Comparison of ENCODE assay signal across 8 mouse cellular contexts in the genomic region with DNA sequence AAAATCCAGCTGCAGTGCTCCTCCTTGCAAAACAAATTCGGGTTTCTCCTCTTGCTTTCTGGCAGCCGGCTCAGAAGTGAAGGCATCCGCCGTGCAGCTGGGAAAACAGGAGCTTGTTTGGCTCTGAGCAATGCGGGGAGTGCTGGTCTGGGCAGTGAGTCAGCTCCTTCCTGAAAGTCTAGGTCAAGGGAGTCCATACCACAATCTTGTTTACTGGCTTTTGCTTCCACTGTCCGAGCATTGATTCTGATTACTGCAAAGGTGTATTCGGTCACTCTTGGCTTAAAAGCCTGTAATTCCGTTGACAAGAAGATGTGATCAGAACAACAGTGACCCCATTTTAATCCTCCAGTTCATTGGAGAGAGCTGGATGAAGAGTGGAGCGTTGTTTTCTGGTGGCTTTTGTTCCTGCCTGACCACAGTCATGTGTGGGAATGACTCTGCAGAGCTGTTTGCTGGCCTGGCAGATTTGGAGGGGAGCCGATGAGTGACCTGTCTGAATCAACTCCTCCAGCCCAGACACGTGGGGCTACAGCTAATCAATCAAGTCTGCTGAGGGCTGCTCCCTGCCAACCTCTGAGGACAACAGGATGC.
DNase-seq lines count a peak whose midpoint lies in the region; ATAC-seq and TF ChIP-seq lines count a peak whose summit lies in the region.

No protein-coding gene starts in this region.

- no peak overlapping the region for H3K4me3 ChIP-seq in neural tube, embryonic 13.5 days
- H3K4me3 ChIP-seq in cortical plate, adult 2 months (ENCODE audit: insufficient read depth, low read length) = no peak overlapping the region

- no peaks in the 10 kb centered on the region for H3K4me1 ChIP-seq in neural tube, embryonic 13.5 days (replicated peaks)
- H3K4me1 ChIP-seq in cortical plate, adult 2 months (ENCODE audit: control insufficient read depth, insufficient read depth, low read length) = peaks cover 9% of the 10 kb centered on the region; the same call in 1 of the 2 replicates

- no peak overlapping the region for H3K4me2 ChIP-seq in neural tube, embryonic 13.5 days

- ATAC-seq in neural tube, embryonic 13.5 days (ENCODE audit: low read depth) = no peak

- no peak for DNase-seq in neural tube, embryonic 10.5 days (ENCODE audit: extremely low spot score, low spot score)
- peak; percentile 55 for DNase-seq in heart, postnatal 25 days (ENCODE audit: low spot score)
- peak; percentile 36 to 42 for DNase-seq in layer of hippocampus, postnatal 10 days (ENCODE audit: low spot score in 2 of 2)
- DNase-seq in lung, postnatal 36 days = peak; percentile 66
- DNase-seq in testis, postnatal 10 days (ENCODE audit: low spot score) = peak; percentile 59
- DNase-seq in thymus, postnatal 10 days (ENCODE audit: low spot score in 2 of 2) = no peak

- H3K36me3 ChIP-seq in neural tube, embryonic 13.5 days = no peaks in the 10 kb centered on the region

- no peak for TF ChIP-seq CTCF in cortical plate, adult 2 months (IDR thresholded peaks at IDR 0.05; ENCODE audit: extremely low read depth, insufficient read depth, low read length)

- no peak for TF ChIP-seq POLR2A in cortical plate, adult 2 months (IDR thresholded peaks at IDR 0.05; ENCODE audit: extremely low read depth, insufficient read depth, low read length)

- H3K9me3 ChIP-seq in neural tube, embryonic 13.5 days = no peaks in the 10 kb centered on the region

- 68% methylated on average over 11 of the region's 11 CpGs for WGBS in neural tube, embryonic 13.5 days

- intact Hi-C loops in heart, postnatal 25 days (cut with DNase I) = no loop called here

- no peaks in the 10 kb centered on the region for H3K27me3 ChIP-seq in neural tube, embryonic 13.5 days

- no peak overlapping the region for H3K9ac ChIP-seq in neural tube, embryonic 13.5 days

- 0 out of 2 replicates have a peak overlapping the region, but pooled peaks have one; percentile 28 for H3K27ac ChIP-seq in neural tube, embryonic 13.5 days (replicated peaks)
- peak overlapping the region; percentile 72; the same call in 1 of the 2 replicates for H3K27ac ChIP-seq in cortical plate, adult 2 months (ENCODE audit: insufficient read depth, low read length)

Comparison
In these comparisons a context has a peak if more than half of its experiments do, and no peak if none do; other contexts are left out.
1. DNase-seq: peak in heart, postnatal 25 days (single experiment), layer of hippocampus, postnatal 10 days (2 of 2), lung, postnatal 36 days (single experiment) and testis, postnatal 10 days (single experiment); none in neural tube, embryonic 10.5 days (single experiment) and thymus, postnatal 10 days (0 of 2).